Mouse (Mus musculus) erythroid progenitor cell, adult 5-6 weeks (primary cell): ENCODE measurements around the gene Gmds. TPM values are rescaled to one million over a fixed set of nuclear protein-coding genes. Genes with fewer than 3 reads are reported as not detected.

ENCODE experiments used
- ATAC-seq: replicated peaks from 2 replicates; pipeline ENCODE4 v1.8.0; 2016; ENCODE audit warnings: moderate number of reproducible peaks, mild to moderate bottlenecking, moderate TSS enrichment, inconsistent platforms; ENCODE audit not compliant: poor library complexity, low FRiP score, severe bottlenecking
- total RNA-seq, 2 experiments: library from RNA; stranded (forward) in 1 of 2; stranded (reverse) in 1 of 2; fragments of 150-400 nt in 1 of 2; fragments of 186-747, 209-891 nt in 1 of 2; gene quantifications; 2 replicates each; pipeline versions ENCODE4 v1.2.3 to v1.2.4; 2015 to 2017; ENCODE audit warnings: low replicate concordance in 2 of 2

Gmds gene
- total RNA-seq (2015; ENCODE audit: low replicate concordance) (4.6 TPM in 1 of 2 replicates, not detected in the other), total RNA-seq (2017; ENCODE audit: low replicate concordance) (4.1 and 4.3 TPM in 2 replicates)

DNA sequence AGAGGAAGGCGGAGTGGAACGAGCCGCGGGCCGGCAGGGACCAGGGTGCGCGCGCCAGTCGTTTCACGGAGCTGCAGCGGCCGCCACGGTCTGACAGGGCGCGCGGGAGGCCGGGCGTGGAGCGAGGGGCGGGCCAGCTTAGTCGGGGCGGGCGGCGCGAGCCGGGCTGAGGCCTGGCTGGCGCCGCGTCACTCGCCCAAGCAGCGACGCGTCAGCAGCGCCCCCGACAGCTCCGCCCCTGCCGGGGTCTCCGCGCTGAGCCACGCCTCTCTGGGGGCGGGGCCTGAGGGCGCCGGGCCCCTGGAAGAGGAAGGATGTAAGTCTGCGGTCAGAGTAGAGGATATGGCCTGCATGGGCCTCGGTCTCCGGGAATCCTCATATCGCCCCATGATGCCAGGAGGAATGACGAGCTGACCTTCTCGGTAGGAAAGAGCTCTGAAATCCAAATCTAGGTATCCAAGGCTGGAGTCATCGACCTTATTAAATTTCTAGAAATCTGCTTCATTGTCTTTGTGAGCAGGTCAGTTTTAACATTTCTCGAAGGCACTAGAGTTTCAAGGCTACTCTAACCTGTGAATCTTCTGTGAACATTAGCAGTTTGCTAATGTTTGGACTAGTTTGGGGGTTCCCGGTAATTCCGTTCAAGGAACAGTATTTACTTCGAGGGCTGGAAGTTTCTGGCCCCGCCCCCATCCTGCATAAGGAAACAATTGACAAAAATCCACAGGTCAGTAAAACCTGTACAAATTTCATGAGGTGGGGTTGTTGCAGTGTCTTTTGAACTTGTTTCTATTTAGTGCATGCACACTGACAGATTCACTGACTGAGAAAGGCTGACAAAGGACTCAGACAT is at the start of gene Gmds:
Gmds (minus strand) TSS at position 228 of the 853 bp plus-strand sequence.
- ATAC-seq: peak; percentile 87

DNA sequence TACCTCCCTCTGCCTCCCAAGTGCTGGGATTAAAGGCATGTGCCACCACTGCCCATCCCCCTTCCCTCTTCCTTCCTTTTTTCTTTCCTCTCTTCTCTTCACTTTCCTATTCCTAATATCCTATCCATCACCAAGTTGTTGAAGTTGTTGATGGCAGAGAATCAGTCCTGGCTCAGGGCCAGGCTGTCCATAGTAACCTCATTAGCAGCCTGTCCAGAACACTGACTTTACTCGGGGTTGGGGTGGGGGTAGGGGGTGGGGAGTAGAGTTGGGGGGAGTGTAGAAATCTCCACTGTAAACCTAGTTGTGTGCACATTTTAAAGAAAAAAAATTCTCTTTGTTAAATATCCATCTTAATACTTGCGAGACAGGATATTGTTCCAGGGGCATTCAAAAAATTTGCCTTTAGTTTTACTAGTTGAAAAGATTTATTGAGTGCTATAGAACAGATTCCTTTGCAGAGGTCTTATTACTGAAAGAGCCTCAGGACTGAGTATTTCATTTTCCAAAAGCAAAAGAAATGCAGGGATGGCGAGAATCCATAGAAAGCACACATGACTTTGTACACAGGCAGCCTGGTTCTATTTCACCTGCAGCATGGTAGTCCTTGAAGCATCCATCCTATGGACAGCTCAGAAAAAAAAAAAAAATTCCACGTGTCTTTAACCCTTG is 47.0 kb upstream of the Gmds start:
- ATAC-seq: no peak

DNA sequence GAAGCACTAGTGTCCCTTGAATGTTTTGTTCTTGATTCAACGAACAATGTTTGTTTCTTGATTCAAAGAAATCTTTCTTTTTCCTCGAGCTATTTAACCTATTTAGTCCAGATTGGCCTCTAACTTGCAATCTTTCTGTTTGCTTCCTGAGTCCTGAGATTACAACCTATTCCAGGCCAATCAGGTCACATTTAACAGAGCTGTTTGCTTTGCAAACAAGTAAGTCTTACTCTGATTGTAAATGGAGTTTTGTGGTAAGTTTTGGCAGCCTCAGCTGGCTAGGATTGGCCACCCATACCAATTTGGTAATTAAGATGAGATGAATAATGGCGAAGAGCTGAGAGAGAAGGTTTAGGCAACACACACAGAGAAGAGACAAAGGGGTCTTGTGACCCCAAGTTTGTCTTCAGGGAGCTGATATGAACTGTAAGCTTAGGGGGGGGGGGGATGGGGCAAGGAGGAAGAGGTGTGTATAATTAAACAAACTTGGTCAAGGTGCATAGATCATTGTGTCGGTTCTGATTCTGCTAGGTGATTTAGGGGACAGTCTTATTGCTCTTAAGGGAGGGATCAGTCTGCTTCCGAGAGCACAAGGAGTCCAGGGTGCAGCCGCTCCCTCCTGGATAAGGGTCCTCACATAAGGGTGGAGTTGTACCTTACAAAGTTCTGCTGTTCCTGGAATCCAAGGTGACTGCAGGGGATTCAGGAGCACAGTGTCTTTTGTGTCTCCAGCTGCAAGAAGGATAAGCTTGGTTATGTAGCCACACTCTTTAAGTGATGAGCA is 43.9 kb upstream of the Gmds start:
- no peak for ATAC-seq

DNA sequence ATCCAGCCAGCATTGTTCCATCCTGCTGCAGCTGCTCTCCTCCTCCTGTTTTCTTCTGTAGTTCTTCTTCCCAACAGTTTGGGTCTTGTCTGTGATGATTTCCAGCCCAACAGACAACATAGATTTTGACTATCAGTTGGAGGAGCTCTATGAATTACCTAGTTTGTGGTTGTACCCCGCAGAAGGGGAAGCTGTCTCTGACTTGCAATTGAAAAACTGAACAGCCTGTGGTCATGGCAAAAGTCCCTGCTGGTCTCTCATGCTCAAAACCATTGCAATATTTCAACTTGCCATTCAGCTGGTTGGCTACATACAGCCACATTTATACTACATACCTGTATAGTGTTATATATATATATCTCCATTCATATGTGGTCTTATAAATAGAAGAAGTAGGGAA is 40.1 kb upstream of the Gmds start:
- no peak for ATAC-seq

DNA sequence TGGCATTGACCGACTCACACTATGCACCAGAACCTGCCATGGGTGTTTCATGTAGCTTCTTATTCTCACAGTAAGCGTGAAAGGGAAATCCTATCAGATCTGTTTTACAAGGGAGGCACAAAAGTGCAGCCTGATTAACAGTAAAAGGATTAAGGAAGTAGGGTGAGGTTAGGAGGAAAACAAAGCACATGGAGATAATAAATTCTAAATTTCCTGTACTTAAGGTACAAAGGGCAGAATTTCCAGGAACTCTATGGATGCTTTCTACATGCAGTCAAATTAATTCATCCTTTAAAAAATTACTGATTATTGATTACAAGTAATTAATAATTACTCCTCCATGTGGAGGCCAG is 34.0 kb upstream of the Gmds start:
- ATAC-seq: no peak

DNA sequence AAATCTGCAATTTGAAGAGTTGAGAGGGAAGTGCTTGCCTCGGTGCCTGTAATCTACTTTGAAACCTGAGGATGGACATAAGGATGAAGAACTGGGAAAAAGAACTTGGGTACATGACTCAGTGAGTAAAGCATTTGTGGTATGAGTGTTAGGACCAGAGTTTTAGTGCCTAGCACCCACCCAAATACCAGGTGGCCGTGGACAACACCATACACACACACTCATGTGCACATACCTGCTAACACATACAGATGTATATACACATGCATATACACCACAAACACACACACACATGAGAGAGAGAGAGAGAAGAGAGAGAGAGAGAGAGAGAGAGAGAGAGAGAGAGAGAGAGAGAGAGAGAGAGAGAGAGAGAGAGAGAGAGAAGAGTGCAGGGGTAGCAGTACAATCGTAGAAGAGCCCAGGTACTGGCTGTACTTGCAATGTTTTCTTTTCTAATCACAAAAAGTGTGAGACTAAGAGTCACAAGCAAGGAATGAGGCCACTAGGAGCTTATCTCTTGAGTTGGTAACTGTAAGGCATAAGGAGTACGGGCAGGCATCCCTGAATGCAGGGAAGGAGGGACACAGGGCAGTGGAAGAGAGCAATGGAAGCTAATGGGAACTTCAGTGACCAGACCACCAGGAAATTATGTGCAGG is 33.5 kb upstream of the Gmds start:
- ATAC-seq: no peak

DNA sequence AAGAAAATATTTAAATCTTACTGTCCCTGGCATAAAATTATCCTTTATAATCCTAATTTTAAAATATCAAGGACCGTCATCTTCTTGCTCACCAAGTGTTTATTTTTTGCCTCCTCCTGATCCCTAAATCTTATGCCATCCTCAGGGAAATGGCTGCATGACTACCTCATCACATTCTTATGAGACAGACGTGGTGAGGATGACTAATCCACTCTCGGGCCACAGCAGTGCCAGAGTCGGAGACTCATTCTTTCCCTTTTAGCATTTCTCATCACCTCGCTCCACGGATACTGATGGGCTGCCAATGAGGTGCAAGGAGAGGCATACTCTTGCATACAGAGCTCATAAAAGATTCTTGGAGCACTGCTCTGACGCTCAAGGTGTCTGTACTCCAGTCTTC is 32.2 kb upstream of the Gmds start:
- ATAC-seq: no peak

DNA sequence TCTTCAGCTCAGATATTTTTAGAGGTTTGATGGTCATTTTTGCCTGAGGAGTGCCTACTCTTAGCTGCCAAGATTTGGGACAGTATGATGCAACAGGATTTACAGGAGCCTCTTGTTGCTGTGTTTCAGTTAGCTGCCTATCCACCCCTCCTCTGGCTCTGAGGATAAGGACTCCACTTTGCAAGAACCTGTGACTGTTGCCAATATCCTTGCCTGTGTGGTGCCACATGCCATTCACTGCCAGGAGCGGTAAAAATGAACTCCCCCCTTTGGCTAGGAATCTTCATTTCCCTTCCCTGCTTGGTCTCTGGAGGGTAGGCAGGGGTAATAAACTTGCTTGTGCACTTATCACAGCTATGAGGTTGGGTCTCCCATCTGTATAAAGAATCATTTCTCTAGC is 31.6 kb upstream of the Gmds start:
- ATAC-seq: no peak

DNA sequence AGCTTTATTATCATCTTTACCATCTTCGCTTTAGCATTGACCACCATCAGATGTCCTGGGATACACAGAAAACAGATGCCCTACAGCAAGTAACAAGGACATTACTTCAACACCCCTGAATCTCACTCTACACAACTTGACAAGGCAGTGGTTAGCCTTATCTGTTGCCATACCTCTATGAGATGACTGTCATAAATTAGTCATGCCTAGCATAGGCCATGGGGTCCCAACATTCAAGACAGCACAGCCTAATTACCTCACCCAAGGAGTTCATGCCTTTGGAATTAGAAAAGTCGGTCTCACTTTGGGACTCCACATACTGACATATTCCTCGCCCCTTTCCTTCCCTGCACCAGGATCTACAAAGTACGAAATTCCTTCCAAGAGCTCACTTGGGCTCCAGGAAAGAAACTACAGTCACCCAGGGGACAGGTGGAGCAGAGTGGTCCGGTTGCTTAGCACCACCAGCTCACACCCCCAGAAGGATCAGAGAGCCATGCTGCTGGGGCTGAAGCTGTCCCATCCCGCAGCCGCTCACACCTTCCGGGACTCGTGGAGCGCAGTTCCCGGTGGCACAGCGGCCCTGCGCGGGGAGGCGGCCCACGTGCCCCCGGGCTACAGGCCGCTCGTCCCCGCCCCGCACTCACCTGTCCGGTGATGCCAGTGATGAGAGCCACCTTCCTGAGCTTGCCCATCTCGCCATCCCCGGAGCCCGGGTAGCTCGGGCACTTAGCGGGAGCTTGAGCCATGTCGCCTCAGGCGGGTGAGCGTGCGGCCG is 616 bp downstream of the Gmds start:
- ATAC-seq: peak; percentile 43; the same call in 1 of the 2 replicates

DNA sequence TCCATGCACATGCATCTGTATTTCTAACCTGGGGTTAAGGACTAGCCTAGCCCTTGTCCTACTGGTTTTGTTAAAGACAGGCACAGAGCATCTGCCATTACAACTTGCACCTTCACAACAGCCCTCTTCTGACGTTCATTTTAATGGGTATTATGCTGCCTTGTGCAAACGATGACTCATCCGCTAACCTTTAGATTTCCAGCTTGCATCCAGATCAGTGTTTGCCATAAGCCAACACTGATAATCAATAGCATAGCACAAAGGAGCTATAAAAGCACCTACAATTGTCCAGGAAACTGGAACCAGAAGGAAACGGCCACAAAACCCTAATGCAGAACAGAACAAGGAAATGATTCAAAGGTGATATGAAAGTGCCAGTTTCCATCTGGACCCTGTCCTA is 20.2 kb downstream of the Gmds start:
- ATAC-seq: no peak

DNA sequence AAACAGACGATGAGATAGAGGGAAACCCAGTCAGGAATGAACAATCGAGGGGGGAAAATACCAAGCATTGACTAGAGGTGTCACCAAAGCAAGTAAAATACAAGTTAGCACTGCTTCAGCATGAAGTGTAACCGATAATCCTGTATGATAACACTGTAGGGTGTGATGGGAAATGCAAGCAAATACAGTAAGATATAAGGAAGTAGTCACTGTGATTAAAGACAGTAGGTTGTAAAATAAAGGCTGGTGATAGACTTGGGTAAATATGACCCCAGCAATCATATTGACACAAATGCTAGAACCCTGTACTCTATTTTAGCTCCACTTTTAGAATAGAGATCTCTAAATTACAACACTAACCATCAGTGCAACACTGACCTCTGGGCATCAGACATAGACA is 21.2 kb downstream of the Gmds start:
- no peak for ATAC-seq

DNA sequence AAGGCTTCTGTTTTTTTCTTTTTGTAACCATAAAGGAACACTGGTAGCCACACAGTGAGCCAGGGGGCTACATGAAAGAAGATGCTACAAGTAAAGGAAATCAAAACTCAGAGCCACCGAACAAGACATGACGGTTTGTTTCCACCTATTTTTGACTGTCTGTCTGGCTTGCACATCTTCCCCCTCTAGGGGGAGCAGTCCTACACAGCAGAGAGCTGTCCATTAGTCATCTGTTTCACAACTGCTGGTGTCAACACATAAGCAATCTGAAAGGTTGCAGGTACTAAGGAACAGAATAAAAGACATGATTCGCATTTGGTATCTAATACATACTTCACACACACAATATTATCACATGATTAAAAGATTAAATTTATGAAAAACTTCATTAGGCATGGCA is 25.9 kb downstream of the Gmds start:
- no peak for ATAC-seq

DNA sequence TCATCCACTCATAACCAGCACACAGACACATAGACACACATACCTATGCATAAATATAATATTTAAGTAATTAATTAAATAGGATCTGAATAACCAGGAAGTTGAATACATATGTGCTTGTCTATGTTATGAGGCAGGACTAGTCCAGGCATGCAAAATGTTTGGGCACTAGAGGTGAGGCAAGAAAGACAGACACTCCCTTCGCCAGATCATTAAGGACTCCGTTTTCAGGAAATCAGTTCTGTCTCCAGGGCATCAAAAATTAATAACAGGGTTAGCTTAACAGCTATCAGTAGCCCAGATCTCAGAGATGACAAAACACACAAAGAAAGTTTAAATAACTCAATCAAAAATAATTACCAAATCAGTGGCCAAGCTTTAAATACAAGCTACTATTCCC is 27.1 kb downstream of the Gmds start:
- ATAC-seq: no peak

DNA sequence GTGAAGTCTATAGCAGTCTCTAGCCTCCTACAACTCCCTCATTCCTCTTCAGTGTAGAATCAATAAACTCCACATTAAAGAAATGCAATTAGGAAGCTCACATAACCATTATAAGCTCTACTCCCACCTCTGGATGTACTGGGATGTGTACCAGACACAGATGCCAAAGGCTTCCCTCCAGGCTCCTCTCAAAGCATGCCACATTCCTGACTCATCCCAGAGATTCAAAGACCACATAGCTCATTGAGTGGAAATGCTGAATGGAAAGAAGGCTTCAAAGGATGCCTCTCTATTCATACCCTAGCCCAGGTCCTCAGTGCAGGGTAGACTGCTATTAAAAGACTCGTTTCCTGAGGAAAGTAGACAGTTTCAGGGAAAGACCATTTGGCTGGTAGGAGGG is 40.1 kb downstream of the Gmds start:
- ATAC-seq: no peak

DNA sequence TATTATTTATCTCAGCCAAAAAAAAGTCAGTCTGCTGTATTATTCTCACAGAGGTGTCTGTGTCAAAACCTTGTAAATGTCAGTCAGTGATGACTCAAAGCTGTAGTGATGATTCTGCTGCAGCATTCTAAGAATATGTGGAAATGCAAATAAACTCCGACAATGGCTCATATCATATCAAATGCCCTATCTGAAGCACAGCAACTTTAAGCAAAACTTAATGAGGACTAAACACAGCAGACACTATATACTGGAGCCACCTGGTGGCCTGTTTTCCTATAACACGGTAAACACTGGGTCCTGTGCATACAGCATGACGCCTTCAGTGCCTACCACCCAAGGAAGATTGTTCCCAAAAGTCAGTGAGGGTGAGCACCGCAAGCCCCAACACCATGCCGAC is 41.1 kb downstream of the Gmds start:
- ATAC-seq: no peak

DNA sequence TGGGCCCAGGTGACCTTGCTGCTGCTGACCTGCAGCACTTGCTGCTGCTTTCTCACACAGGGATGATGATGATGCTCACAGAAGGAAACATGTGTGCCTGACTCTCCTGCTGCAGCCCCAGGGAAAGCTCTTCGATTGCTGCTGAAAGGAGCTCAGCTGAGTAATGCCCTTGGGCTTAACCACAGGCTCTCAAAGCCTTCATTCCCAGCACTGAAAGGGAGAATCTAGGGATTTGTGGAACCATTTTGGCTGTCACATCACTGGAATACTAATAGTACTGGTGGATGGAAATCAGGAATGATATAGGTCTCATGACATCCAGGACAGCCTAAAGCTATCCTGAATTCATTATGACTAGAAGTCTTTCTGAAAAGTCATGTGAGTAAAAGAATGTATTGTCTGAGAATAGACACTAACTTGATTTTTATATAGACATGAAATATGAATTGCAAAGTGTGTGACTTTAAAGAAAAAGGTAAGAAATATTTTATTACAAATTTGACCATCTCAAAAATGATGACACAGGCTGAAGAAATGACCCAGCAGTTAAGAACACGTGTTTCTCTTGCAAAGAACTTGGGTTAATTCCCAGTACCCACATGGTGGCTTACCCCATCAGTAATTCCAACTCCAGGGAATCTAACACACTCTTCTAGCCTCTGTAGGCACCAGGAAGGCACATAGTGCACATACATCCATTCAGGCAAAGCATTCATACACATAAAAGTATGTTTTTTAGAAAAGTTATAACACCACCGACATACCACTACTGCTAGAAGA is 43.9 kb downstream of the Gmds start:
- ATAC-seq: no peak

DNA sequence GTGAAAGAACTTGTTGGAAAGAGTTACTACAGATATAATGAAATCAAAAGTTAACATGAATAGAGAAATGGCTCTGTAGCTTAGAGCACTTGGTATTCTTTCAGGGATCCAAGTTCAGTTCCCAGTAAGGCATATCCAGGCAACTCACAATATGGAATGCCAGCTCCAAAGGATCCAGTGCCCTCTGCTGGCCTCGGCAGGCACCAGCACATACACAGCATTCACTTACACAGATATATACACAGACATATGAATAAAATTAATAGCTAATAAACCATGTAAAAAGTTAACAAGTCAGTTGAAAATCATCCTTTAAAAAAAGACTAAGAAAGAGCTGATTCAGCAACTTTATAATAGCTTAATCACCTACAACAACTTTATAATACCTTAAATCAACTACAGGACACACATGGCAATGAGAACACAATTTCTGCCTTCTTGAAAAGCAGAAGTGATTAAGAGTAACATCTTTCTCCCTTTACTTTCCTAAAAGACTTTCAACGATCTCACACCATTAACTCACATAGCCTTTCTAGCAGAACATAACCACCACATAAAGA is 65.5 kb downstream of the Gmds start:
- no peak for ATAC-seq

DNA sequence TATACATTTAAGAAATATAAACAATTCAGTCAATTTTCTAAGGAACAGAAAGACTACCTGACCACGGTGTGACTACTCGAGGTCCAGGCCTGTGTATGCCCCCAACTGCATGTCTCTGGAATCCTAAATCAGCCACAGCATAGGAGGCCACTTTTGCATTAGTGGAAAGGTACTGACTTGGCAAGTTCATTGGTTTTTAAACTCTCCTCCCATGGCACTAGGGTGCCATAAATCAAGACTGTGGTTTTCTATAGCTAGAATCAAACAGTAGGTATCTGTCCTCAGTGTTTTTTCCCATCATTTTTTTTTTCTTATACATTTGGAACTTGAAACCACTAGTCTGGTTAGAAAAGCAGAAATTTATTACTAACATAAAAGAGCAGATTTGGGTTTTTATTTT is 68.8 kb downstream of the Gmds start:
- no peak for ATAC-seq
